Comparison of ENCODE assay signal across 8 mouse cellular contexts in genomic region chr7:30280670-30281138, GRCm38 (mm10). TPM values are rescaled to one million over a fixed set of nuclear protein-coding genes. Genes with fewer than 3 reads are reported as not detected.
DNase-seq lines count a peak whose midpoint lies in the region; ATAC-seq lines count a peak whose summit lies in the region.

No protein-coding gene starts in this region.

- under 1% methylated on average over 20 of the region's 20 CpGs for WGBS in hindbrain, embryonic 12.5 days

- H3K36me3 ChIP-seq in hindbrain, embryonic 12.5 days, result no peaks in the 10 kb centered on the region

- peaks cover 8% of the 10 kb centered on the region for H3K4me1 ChIP-seq in hindbrain, embryonic 12.5 days

- peak overlapping the region; percentile 49 for H3K9ac ChIP-seq in hindbrain, embryonic 12.5 days

- peak overlapping the region; percentile 63 for H3K4me3 ChIP-seq in hindbrain, embryonic 12.5 days

- DNase-seq in NIH3T3 (ENCODE audit: low read depth), result peak; percentile 97
- DNase-seq in cerebellum, postnatal 10 days, result peak; percentile 92 to 94
- peak; percentile 85 to 87 for DNase-seq in frontal cortex, postnatal 10 days (ENCODE audit: low spot score in 2 of 2)
- peak; percentile 86 to 91 for DNase-seq in layer of hippocampus, postnatal 14 days (ENCODE audit: low spot score in 2 of 2)
- DNase-seq in lung, postnatal 14 days, result peak; percentile 90
- DNase-seq in retina, adult 2 months (ENCODE audit: low read depth, low spot score), result peak; percentile 59
- peak; percentile 69 to 78 for DNase-seq in thymus, postnatal 36 days

- H3K9me3 ChIP-seq in hindbrain, embryonic 12.5 days (replicated peaks), result no peaks in the 10 kb centered on the region

- no peaks in the 10 kb centered on the region for H3K27me3 ChIP-seq in hindbrain, embryonic 12.5 days

- H3K27ac ChIP-seq in hindbrain, embryonic 12.5 days, result peak overlapping the region; percentile 95

- H3K4me2 ChIP-seq in hindbrain, embryonic 12.5 days (replicated peaks), result peak overlapping the region; percentile 93

- ATAC-seq in hindbrain, embryonic 12.5 days (ENCODE audit: low FRiP score), result peak; percentile 87

RNA-seq across cellular contexts. Expression of gene Wdr62, which starts 0.5 kb away (rescaled TPM):
- polyA plus RNA-seq in hindbrain, embryonic 12.5 days (2016; fragmentation: Nextera tagmentation; extraction: Ambion mirVana), result 7.2 and 7.4 TPM in 2 replicates
- 1 to 10 TPM; 2.7 to 3.0 TPM for total RNA-seq in layer of hippocampus, postnatal 14 days (2021)

RNA-seq across cellular contexts. Expression of gene Thap8, which starts 0.8 kb away (rescaled TPM):
- 0.48 and 0.77 TPM in 2 replicates for polyA plus RNA-seq in hindbrain, embryonic 12.5 days (2016; fragmentation: Nextera tagmentation; extraction: Ambion mirVana)
- total RNA-seq in layer of hippocampus, postnatal 14 days (2021), result under 1 TPM; 0.35 to 0.67 TPM

RNA-seq across cellular contexts. Expression of gene Clip3, which starts 10.8 kb away (rescaled TPM):
- 74.8 and 88.1 TPM in 2 replicates for polyA plus RNA-seq in hindbrain, embryonic 12.5 days (2016; fragmentation: Nextera tagmentation; extraction: Ambion mirVana)
- total RNA-seq in layer of hippocampus, postnatal 14 days (2021), result 100 to 1,000 TPM; 501 to 515 TPM

RNA-seq across cellular contexts. Expression of gene Alkbh6, which starts 27.8 kb away (rescaled TPM):
- 87.1 and 93.5 TPM in 2 replicates for polyA plus RNA-seq in hindbrain, embryonic 12.5 days (2016; fragmentation: Nextera tagmentation; extraction: Ambion mirVana)
- 10 to 100 TPM; 41.6 to 45.9 TPM for total RNA-seq in layer of hippocampus, postnatal 14 days (2021)

RNA-seq across cellular contexts. Expression of gene Syne4, which starts 33.9 kb away (rescaled TPM):
- 36.9 and 39.2 TPM in 2 replicates for polyA plus RNA-seq in hindbrain, embryonic 12.5 days (2016; fragmentation: Nextera tagmentation; extraction: Ambion mirVana)
- total RNA-seq in layer of hippocampus, postnatal 14 days (2021), result 1 to 10 TPM; 4.2 to 5.8 TPM

Comparison
In these comparisons a context has a peak if more than half of its experiments do, and no peak if none do; other contexts are left out.
1. Peak in every context shown above with its lines: DNase-seq, ATAC-seq, H3K4me3 ChIP-seq and H3K27ac ChIP-seq.